Mouse (Mus musculus) liver, embryonic 14.5 days (tissue): ENCODE measurements around the gene Rtkn2. TPM values are rescaled to one million over a fixed set of nuclear protein-coding genes. Genes with fewer than 3 reads are reported as not detected.

Experiments
- ATAC-seq: fragments of 200-750 bp; cut with Nextera tagmentation; 2 replicates; pipeline ENCODE4 v1.8.0; 2017; ENCODE audit warnings: moderate number of reproducible peaks, mild to moderate bottlenecking, moderate library complexity; ENCODE audit not compliant: insufficient read depth
- DNase-seq, 3 experiments: peaks; one replicate each; pipeline ENCODE4 v3.0.0-alpha.2; 2012 to 2013; ENCODE audit warnings: low read depth in 3 of 3, low spot score in 3 of 3
- H3K27ac ChIP-seq: fragments of 300-500 bp; sonication (generic); 2 replicates; pipeline ENCODE4 v1.5.1; 2014; ENCODE audit warnings: moderate library complexity, mild to moderate bottlenecking, control low read depth, inconsistent platforms
- H3K27me3 ChIP-seq: fragments of 300-500 bp; sonication (generic); 2 replicates; pipeline ENCODE4 v1.6.1; 2014; ENCODE audit warnings: mild to moderate bottlenecking, low read length, moderate library complexity; ENCODE audit not compliant: control insufficient read depth, insufficient read depth
- H3K36me3 ChIP-seq: fragments of 300-500 bp; sonication (generic); replicated peaks from 2 replicates; pipeline ENCODE4 v1.6.1; 2014; ENCODE audit warnings: low read depth; ENCODE audit not compliant: control insufficient read depth, insufficient read depth
- H3K4me1 ChIP-seq, 2 experiments: fragments of 200-500 bp in 1 of 2; fragments of 300-500 bp in 1 of 2; sonication (generic) in 1 of 2; replicated peaks; 2 replicates each; pipeline ENCODE4 v1.6.1; 2012 to 2014; ENCODE audit warnings: antibody characterized with exemption in 1 of 2, inconsistent platforms in 1 of 2, low read length in 1 of 2; ENCODE audit not compliant: control insufficient read depth in 2 of 2, insufficient read depth in 2 of 2
- H3K4me2 ChIP-seq: fragments of 300-500 bp; sonication (generic); 2 replicates; pipeline ENCODE4 v1.6.1; 2014; ENCODE audit warnings: low read depth, mild to moderate bottlenecking, control low read depth, moderate library complexity
- H3K4me3 ChIP-seq, 2 experiments: fragments of 200-500 bp in 1 of 2; fragments of 300-500 bp in 1 of 2; sonication (generic) in 1 of 2; 2 replicates each; pipeline ENCODE4 v1.5.1; 2012 to 2014; ENCODE audit warnings: low read depth in 2 of 2, low read length in 2 of 2, mild to moderate bottlenecking in 2 of 2, control low read depth in 1 of 2, inconsistent platforms in 1 of 2, moderate library complexity in 1 of 2; ENCODE audit not compliant: insufficient read depth in 1 of 2
- H3K9ac ChIP-seq: fragments of 300-500 bp; sonication (generic); replicated peaks from 2 replicates; pipeline ENCODE4 v1.6.1; 2014; ENCODE audit warnings: mild to moderate bottlenecking, control low read depth, moderate library complexity
- H3K9me3 ChIP-seq: fragments of 300-500 bp; sonication (generic); 2 replicates; pipeline ENCODE4 v1.6.1; 2016; ENCODE audit warnings: low read length, mixed read lengths; ENCODE audit not compliant: control insufficient read depth
- CTCF ChIP-seq: IDR thresholded peaks from 2 replicates; pipeline ENCODE4 v1.5.1; 2016; ENCODE audit warnings: antibody characterized with exemption, low read depth, control low read depth
- EP300 ChIP-seq: IDR thresholded peaks from 2 replicates; pipeline ENCODE4 v1.6.1; 2016; ENCODE audit warnings: antibody characterized with exemption, low read depth
- WGBS: fragments of 180-500 bp; shearing (Covaris S2); extraction: QIAGEN DNeasy Blood & Tissue Kit; methylation state at CpG from one replicate; pipeline ENCODE4 v1.1.7; 2014; ENCODE audit not compliant: insufficient replicate concordance; 5-methylcytosine and 5-hydroxymethylcytosine counted together
- polyA plus RNA-seq, 2 experiments: library from polyadenylated mRNA; depleted of rRNA in 1 of 2; stranded (reverse) in 1 of 2; unstranded in 1 of 2; fragments of >200 nt; fragmentation: Nextera tagmentation in 1 of 2; extraction: Ambion mirVana in 1 of 2; gene quantifications; 2 replicates each; pipeline versions ENCODE4 v1.2.1 to v1.2.3; 2012 to 2014

Gene Rtkn2
- polyA plus RNA-seq, 2 experiments = 0.37 to 0.93 TPM

DNA sequence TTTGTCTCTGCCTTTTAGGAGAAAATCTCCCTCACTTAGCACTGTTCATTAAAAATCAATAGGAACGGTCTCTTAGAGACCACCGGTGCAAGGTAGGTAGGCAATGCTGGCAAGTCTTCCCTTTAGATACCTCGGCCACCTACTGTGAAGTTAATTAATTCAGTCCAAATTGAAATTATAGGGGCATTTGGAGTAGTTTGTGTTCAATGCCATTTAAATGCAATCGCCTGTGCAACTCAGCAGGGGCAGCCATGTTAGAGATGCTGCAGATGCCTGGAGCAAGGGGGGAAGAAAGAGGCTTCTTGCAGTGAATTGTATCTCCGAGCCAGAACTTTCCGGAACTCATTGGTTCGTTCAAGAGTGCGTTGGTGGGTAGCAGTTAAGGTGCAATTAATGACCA lies 65.5 kb downstream of the Rtkn2 start:
- H3K9me3 ChIP-seq = no peaks in the 10 kb centered on the region
- no peak for TF ChIP-seq EP300
- no peak for TF ChIP-seq CTCF
- no peak for DNase-seq

DNA sequence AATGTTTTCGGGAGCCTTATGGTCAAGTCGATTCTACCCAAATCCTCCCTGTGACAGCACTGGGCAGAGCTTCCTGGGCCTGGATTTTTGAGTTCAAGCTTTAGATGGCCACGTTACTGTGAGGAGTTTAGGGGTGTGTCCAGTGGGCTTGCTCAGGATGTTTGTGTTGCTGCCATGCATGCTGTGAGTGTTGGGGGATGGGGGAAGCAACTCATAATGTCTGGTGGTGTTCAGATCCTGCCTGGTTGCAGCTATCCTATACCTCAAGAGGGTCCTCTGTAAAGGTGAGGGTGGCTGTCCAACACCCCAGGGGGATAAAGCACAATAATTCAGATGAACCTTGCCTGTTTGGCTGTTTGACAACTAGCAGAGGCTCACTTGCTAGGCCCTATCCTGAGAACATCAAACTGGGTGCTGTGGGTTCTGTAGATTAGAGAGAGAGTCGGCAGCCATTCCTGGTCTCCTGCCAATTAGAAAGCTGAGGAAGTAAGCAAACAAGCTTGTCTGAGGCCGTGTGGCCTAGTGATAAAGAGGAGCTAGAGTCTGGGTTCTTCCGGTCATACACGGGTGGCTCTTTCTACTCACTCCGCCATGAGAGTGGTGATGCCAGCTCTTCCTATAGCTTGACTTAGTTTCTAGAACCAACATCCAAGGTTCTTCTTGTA lies 69.4 kb downstream of the Rtkn2 start:
- DNase-seq (no peak), ATAC-seq (no peak)
- H3K4me3 ChIP-seq = no peak overlapping the region
- 0 out of 4 replicates have a peak, but pooled peaks cover 0 to 2% of the 10 kb centered on the region in 2 experiments for H3K4me1 ChIP-seq
- no peaks in the 10 kb centered on the region for H3K36me3 ChIP-seq
- no peaks in the 10 kb centered on the region for H3K9me3 ChIP-seq
- H3K4me2 ChIP-seq = no peak overlapping the region
- no peaks in the 10 kb centered on the region for H3K27me3 ChIP-seq
- H3K9ac ChIP-seq = no peak overlapping the region
- no peak for TF ChIP-seq CTCF
- TF ChIP-seq EP300 = no peak
- WGBS = 51% methylated on average over 8 of the region's 8 CpGs
- H3K27ac ChIP-seq = no peak overlapping the region

More for the DNA sequence above, 65.5 kb downstream of the Rtkn2 start:
- no peak overlapping the region for H3K27ac ChIP-seq
- no peak for ATAC-seq
- H3K36me3 ChIP-seq = no peaks in the 10 kb centered on the region
- 0 out of 4 replicates have a peak, but pooled peaks cover 0 to 2% of the 10 kb centered on the region in 2 experiments for H3K4me1 ChIP-seq
- H3K4me3 ChIP-seq = no peak overlapping the region
- 74% methylated on average over 8 of the region's 8 CpGs for WGBS
- H3K4me2 ChIP-seq = no peak overlapping the region
- H3K27me3 ChIP-seq = no peaks in the 10 kb centered on the region
- H3K9ac ChIP-seq = no peak overlapping the region

DNA sequence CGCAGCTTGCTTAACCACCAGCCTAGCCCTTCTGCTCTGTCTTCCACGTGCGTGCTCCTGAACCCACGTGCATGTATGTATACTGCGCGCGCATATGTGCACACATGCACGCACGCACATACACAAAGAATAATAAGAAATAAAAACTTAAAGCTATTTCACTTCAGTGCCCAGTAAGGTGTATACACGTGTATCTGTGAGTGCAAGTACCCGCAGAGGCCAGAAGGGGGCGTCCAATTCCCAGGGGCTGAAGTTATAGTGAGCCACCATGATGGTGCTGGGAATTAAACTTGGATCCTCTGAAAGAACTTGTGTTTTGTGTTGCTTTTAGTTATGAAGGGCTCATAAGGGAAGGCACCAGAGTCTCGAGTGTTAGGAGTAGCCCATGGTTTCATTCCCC lies 71.5 kb downstream of the Rtkn2 start:
- TF ChIP-seq EP300 = no peak
- TF ChIP-seq CTCF = peak; percentile 36; the same call in 1 of the 2 replicates
- H3K36me3 ChIP-seq = no peaks in the 10 kb centered on the region
- 76% methylated on average over 13 of the region's 13 CpGs for WGBS
- no peaks in the 10 kb centered on the region for H3K9me3 ChIP-seq
- H3K4me2 ChIP-seq = no peak overlapping the region
- no peaks in the 10 kb centered on the region for H3K27me3 ChIP-seq
- no peak overlapping the region for H3K9ac ChIP-seq
- H3K27ac ChIP-seq = no peak overlapping the region
- ATAC-seq (no peak), DNase-seq (no peak)
- H3K4me3 ChIP-seq = no peak overlapping the region
- no peaks in the 10 kb centered on the region for H3K4me1 ChIP-seq

DNA sequence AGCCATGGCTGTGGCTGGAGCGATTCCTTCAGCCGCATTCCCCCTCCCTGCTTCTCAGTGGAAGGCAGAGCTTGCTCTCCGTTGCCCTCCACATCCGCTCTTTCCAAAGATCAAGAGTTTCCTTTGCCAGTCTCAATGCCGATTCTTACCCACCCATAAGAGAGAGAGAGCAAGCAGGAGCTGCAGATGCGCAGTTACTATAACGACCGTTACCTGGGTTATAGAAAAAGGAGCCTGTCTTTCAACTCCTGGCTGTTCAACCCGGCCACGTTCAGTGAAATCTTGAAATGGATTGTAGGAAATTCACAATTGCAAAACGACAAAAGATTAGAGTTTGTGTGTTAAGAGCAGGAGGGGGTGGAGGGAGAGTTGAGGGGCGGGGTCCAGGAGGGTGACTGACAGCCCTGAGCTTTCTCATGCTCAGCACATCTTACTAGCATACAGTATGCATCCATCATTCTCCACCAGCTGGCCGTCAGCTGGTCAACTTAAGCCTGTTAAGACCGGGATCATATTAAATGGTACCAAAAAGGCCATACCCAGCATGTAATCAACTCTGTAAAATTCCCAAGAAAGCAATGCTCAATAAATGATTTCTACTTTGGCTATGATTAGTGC lies 72.1 kb downstream of the Rtkn2 start:
- no peak overlapping the region for H3K27ac ChIP-seq
- H3K4me2 ChIP-seq = no peak overlapping the region
- no peaks in the 10 kb centered on the region for H3K9me3 ChIP-seq
- 75% methylated on average over 14 of the region's 14 CpGs for WGBS
- H3K9ac ChIP-seq = no peak overlapping the region
- H3K36me3 ChIP-seq = no peaks in the 10 kb centered on the region
- no peak overlapping the region for H3K4me3 ChIP-seq
- H3K27me3 ChIP-seq = no peaks in the 10 kb centered on the region
- TF ChIP-seq CTCF (no peak), EP300 (no peak)
- no peaks in the 10 kb centered on the region for H3K4me1 ChIP-seq
- DNase-seq (no peak), ATAC-seq (no peak)

DNA sequence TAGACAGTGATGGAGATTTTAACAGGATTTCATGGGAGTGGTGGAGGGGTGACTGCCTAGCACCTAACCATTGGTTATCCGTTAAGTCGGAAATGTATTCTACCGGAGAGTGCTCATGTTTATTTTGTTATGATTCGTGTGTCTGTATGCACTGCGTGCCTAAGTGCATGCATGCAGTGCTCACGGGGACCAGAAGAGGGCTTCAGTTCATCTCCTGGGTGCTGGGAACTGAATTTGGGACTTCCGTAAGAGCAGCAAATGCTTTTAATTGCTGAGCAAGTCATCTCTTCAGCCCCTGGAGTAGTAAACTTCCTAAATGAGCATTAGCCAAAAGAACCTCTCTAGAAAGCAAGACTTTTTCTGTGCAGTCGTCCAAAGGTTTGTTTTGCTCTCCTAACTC lies 72.9 kb downstream of the Rtkn2 start:
- Histone ChIP-seq H3K27ac (no peak overlapping the region), H3K4me3 (no peak overlapping the region), H3K27me3 (no peaks in the 10 kb centered on the region), H3K4me2 (no peak overlapping the region), H3K9me3 (no peaks in the 10 kb centered on the region), H3K36me3 (no peaks in the 10 kb centered on the region), H3K4me1 (no peaks in the 10 kb centered on the region), H3K9ac (no peak overlapping the region)
- ATAC-seq (no peak), DNase-seq (no peak)
- no peak for TF ChIP-seq EP300
- peak; percentile 22 for TF ChIP-seq CTCF
- WGBS = 76% methylated on average over 8 of the region's 8 CpGs
